Mouse (Mus musculus) hematopoietic stem cell, adult 5-6 weeks (primary cell): ENCODE data around the gene Kif24. TPM values are rescaled to one million over a fixed set of nuclear protein-coding genes. Genes with fewer than 3 reads are reported as not detected.
"Not testable (repeated sequence)": the region's sequence is repeated elsewhere in the genome, so short reads cannot be mapped to it uniquely, and the experiment has no call there.

Experiments used
- ATAC-seq, 2 experiments: fragments of 125-278 bp in 1 of 2; replicated peaks in 1 of 2; 2 replicates each; pipeline ENCODE4 v1.8.0; 2016 to 2017; ENCODE audit warnings: inconsistent platforms in 2 of 2, mild to moderate bottlenecking in 2 of 2, moderate number of reproducible peaks in 2 of 2, low read depth in 1 of 2, moderate TSS enrichment in 1 of 2; ENCODE audit not compliant: low FRiP score in 2 of 2, poor library complexity in 2 of 2, severe bottlenecking in 2 of 2, insufficient read depth in 1 of 2, low TSS enrichment in 1 of 2
- total RNA-seq: library from RNA; stranded (forward); fragments of 172-1452, 232-1000 nt; gene quantifications from 2 replicates; pipeline ENCODE4 v1.2.3, GENCODE M21; 2017

Kif24 gene
- total RNA-seq, 1 experiment from 2014 or later, result 13.5 TPM

GRCm38 (mm10) chr4:41495850-41496249, 31.2 kb upstream of the Kif24 start:
- no peak for ATAC-seq

GRCm38 (mm10) chr4:41495076-41495475, 30.4 kb upstream of the Kif24 start:
- no peak for ATAC-seq

DNA sequence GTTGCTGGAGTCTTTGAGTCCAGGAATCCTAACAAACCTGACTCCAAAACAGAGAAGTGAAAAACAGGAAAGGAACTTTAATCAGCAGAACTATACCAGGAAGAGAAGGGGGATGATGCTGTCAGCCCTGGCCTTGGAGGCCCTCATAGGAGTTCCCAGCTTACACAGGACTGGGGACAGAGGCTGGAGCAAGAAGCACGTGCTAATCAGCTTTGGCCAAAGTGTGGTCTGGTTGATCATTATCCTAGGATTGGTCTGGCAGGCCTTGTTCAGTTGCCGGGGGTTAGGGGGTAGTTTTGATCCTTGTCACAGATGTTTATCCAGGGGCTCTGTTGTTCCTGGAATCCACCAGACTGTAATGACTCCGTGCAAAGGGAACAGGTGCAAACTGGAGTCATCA, 29.7 kb upstream of the Kif24 start:
- no peak for ATAC-seq

- ATAC-seq, result no peak
Measured at GRCm38 (mm10) chr4:41493464-41494116, 28.9 kb upstream of the Kif24 start.

DNA sequence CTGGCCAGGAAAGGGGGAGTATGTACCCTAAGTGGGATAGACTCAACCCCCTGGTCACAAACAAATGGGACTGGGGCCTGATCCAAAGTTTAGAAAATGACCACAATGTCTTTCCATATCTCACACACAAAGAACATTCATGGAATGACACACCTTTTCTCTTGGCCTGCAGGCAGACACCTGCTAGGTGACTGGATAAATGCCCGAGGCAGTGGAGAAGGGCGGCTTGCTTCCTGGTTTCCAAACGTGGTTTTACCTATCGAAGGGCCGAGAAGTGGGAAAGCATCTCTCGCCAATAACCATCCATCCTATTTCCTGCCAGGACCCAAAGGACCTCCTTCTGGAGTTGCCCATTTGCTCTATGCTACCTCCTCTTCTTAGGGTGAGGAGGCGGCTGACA, 28.3 kb upstream of the Kif24 start:
- ATAC-seq, result no peak

GRCm38 (mm10) chr4:41481601-41482017, 16.9 kb upstream of the Kif24 start:
- no peak for ATAC-seq

DNA sequence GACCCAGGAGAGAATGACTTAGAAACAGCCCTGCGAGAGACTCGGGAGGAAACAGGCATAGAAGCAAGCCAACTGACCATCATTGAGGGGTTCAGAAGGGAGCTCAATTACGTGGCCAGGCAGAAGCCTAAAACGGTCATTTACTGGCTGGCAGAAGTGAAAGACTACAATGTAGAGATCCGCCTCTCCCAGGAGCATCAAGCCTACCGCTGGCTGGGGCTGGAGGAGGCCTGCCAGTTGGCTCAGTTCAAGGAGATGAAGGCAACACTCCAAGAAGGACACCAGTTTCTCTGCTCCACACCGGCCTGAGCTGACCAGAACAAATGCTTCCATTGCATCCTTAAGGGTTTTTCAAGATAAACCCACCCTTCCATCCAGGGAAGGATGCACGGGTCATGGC, 15.6 kb upstream of the Kif24 start:
- no peak for ATAC-seq

DNA sequence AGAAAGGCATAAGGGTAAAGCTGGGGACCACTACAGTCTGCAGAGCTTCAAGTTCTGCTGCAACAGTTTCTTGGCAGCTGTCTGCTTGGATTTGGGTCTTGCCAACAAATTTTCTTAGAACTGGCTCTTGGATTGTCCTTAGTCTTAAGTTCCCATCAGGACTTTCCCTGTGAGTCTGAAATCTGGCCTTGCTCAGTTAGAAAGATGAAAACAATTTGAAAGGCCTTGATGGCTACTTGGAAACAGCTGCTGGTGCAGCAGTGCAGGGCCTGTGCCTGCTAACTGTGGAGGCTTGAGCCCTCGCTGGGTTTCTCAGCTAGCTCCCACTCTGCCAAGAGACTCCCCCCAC, 14.7 kb upstream of the Kif24 start:
- ATAC-seq, result no peak

- ATAC-seq, result no peak
Measured at GRCm38 (mm10) chr4:41478751-41479455, 14.2 kb upstream of the Kif24 start.

DNA sequence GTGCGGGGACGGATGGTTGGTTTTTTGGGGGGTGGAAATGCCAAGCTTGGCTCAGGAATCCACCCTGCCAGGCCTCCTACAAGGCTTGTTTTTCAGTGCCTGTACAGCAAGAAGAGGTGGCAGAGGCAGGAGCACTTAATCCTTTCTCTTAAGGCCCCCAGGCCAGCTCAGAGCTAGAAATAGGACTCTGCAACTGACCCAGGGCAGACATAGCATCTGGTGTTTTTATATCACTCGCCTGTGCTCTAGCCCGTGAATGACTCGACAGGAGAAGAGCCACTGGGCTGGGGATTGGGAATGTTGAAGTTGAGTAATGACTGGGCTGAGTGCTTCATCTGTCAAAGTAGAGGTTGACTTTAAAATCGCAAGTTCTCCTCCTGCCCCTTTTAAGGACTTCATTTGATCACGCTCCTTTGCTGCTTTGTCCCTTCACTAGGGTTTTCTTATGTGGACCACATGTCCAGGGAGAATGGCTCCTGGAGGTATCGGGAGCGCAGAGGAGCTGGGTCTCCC, 13.0 kb upstream of the Kif24 start:
- no peak for ATAC-seq

- no peak for ATAC-seq
Measured at GRCm38 (mm10) chr4:41471384-41471689, 6.7 kb upstream of the Kif24 start.

DNA sequence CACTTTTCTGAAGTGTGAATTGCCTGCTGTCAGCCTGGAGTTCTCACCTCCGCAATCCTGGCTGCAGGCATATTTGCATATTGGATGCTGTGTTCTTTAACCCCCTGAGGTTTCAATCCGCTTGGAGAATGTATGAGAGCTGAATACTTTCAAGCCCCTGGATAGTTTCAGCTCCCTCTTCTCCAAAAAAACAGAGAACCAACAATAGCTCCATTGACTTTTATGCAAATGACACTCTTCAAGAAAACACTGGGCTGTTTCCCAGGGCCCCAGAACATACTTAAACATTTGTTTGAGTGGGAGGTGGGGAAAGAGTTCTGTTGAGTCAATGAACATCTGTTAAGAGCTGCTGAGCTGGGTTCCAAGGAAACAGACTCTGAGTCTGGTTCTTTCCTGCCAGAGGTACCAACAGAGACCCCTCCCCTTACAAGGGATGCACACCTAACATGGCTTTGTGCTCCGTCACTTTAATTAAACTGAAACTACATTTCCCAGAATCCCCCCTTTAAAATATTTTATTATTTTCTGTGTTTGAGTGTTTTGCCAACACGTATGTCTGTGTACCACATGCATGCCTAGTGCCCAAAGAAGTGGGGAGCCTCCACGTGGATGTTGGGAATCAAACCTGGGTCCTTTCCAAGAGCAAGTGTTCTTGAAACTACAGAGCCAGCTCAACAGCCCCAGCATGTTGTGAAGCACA, 6.1 kb upstream of the Kif24 start:
- ATAC-seq, result no peak

- no peak for ATAC-seq
Measured at GRCm38 (mm10) chr4:41470051-41470683, 5.5 kb upstream of the Kif24 start.

DNA sequence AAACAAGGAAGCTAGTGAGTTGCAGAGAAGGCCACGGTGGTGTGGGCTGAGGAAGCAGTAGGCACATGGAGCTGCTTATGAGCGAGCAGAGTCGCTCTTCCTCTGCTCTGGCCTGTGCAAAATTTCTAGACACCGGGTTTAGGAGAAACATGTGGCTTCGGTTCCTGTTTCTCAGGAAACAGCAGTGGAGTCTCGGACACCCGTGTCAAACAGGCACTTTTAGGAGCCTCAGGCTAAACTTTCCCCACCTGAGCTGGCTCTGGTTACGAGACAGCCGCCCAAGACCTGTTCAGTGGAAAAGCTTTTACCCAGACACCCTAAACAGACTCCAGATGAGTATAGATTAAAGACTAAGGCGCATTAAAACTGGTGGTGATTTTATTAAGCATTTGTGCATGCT, 4.5 kb upstream of the Kif24 start:
- no peak for ATAC-seq

DNA sequence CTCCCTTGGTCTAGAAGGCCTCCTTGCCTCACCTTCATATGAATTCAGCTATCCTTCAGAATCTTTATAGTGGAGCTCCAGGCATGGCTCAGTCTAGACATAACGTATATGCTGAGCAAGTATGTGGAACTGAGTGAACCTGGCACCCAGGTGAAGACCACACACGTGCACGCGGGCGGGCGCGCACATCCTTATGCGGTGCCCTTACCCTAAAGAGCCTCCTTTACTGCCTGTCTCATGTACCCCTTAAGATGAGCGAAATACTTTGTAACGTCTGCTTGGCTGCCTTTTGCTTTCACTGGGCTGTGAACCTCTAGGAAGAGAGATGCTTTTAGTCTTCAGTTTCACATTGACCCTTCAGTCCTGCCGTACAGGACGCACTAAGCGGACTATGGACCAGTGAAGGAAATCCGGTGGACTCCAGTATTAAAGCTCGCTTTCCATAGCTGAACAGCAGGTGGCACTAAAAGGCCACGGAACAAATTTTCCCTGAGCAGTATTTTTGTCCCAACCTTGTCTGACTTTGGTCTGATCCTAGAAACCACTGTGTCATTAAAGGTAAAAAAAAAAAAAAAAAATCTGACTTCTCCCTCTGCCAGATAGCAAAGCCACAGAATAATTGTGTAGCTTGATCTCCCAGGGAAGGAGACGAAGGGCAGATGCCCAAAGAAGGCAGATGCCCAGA, 3.9 kb upstream of the Kif24 start:
- ATAC-seq, result 0 out of 4 replicates have a peak, but pooled peaks of 1 of the 2 experiments have one; percentile 8

DNA sequence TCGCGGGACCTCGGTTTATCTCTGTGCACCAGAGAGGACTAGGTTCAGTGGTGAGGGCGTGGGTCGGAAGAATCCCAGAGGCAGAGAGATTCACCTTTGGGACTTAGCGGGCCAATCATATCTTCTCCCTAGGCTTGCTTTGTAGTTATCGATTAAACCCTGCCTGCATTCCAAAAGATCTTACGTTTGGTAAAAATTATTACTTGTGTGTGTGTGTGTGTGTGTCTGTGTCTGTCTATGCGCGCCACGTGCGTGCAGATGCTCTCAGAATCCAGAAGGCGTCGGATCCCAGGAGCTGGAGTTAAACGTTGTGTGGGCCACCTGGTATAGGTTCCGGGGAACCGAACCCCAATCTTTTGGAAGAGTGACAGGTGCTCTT, 589 bp upstream of the Kif24 start:
- ATAC-seq, result no peak

DNA sequence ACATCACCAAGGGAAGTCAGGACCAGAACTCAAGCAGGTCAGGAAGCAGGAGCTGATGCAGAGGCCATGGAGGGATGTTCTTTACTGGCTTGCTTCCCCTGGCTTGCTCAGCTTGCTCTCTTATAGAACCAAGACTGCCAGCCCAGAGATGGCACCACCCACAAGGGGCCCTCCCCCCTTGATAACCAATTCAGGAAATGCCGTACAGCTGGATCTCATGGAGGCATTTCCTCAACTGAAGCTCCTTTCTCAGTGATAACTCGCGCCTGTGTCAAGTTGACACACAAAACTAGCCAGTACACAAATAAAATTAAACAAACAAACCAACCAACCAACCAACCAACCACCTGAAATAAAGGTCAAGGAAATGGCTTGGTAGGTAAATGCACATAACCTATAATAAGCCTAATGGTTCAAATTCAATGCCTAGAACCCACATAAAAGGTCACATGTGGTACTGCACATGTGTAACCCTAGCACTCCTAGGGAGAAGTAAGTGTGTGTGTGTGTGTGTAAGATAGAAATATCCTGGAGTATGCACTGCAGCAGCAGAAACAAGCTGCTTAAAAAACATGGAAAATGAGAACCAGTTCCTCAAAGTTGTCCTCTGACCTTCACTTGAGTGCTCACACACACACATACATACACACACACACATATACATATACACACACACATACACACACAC, 1.5 kb downstream of the Kif24 start:
- not testable (repeated sequence) for ATAC-seq
